Mouse (Mus musculus): ENCODE measurements around the gene Itgb5. TPM values are rescaled to one million over a fixed set of nuclear protein-coding genes. Genes with fewer than 3 reads are reported as not detected.

Itgb5 gene
- total RNA-seq, 2 experiments from 2014 or later, result 40.2 to 40.5 TPM

GRCm38 (mm10) chr16:33983712-33984111 is 154.2 kb downstream of the Itgb5 start:
- Histone ChIP-seq H3K27ac (no peak overlapping the region), H3K4me3 (no peak overlapping the region)
- TF ChIP-seq CTCF (conservative IDR thresholded peaks at IDR 0.05), result no peak
- no peak for DNase-seq (ENCODE audit: low spot score in 2 of 2)

- Histone ChIP-seq H3K27ac (no peak overlapping the region), H3K4me3 (no peak overlapping the region)
- no peak for DNase-seq (ENCODE audit: low spot score in 2 of 2)
- TF ChIP-seq CTCF (conservative IDR thresholded peaks at IDR 0.05), result no peak
Observed at GRCm38 (mm10) chr16:33985372-33985771, 155.9 kb downstream of the Itgb5 start.

GRCm38 (mm10) chr16:33986993-33987392 is 157.5 kb downstream of the Itgb5 start:
- Histone ChIP-seq H3K4me3 (no peak overlapping the region), H3K27ac (no peak overlapping the region)
- DNase-seq (ENCODE audit: low spot score in 2 of 2), result no peak
- TF ChIP-seq CTCF (conservative IDR thresholded peaks at IDR 0.05), result no peak

- H3K27ac ChIP-seq, result no peak overlapping the region
- DNase-seq (ENCODE audit: low spot score in 2 of 2), result peak; percentile 27 to 64
- H3K4me3 ChIP-seq, result no peak overlapping the region
- TF ChIP-seq CTCF (conservative IDR thresholded peaks at IDR 0.05), result peak; percentile 95
Observed at GRCm38 (mm10) chr16:33988358-33989012, 159.0 kb downstream of the Itgb5 start.

GRCm38 (mm10) chr16:33989106-33989505 is 159.6 kb downstream of the Itgb5 start:
- H3K4me3 ChIP-seq, result no peak overlapping the region
- no peak overlapping the region for H3K27ac ChIP-seq
- TF ChIP-seq CTCF (conservative IDR thresholded peaks at IDR 0.05), result no peak
- DNase-seq (ENCODE audit: low spot score in 2 of 2), result no peak

GRCm38 (mm10) chr16:33990712-33991111 is 161.2 kb downstream of the Itgb5 start:
- TF ChIP-seq CTCF (conservative IDR thresholded peaks at IDR 0.05), result no peak
- DNase-seq (ENCODE audit: low spot score in 2 of 2), result no peak
- Histone ChIP-seq H3K27ac (no peak overlapping the region), H3K4me3 (no peak overlapping the region)

- Histone ChIP-seq H3K4me3 (no peak overlapping the region), H3K27ac (no peak overlapping the region)
- no peak for DNase-seq (ENCODE audit: low spot score in 2 of 2)
- no peak for TF ChIP-seq CTCF (conservative IDR thresholded peaks at IDR 0.05)
Observed at GRCm38 (mm10) chr16:33994321-33994720, 164.9 kb downstream of the Itgb5 start.

- DNase-seq (ENCODE audit: low spot score in 2 of 2), result no peak
- no peak for TF ChIP-seq CTCF (conservative IDR thresholded peaks at IDR 0.05)
- Histone ChIP-seq H3K27ac (no peak overlapping the region), H3K4me3 (no peak overlapping the region)
Observed at GRCm38 (mm10) chr16:33995496-33995895, 166.0 kb downstream of the Itgb5 start.

- peak; percentile 87 for TF ChIP-seq CTCF (conservative IDR thresholded peaks at IDR 0.05)
- H3K27ac ChIP-seq, result no peak overlapping the region
- no peak overlapping the region for H3K4me3 ChIP-seq
- peak in 1 of 2 experiments; percentile 60 for DNase-seq (ENCODE audit: low spot score in 2 of 2)
Observed at GRCm38 (mm10) chr16:33996030-33996429, 166.6 kb downstream of the Itgb5 start.

- no peak for DNase-seq (ENCODE audit: low spot score in 2 of 2)
- H3K27ac ChIP-seq, result no peak overlapping the region
- TF ChIP-seq CTCF (conservative IDR thresholded peaks at IDR 0.05), result no peak
- no peak overlapping the region for H3K4me3 ChIP-seq
Observed at GRCm38 (mm10) chr16:33998011-33998410, 168.5 kb downstream of the Itgb5 start.

Other genes starting within 250 kb of the Itgb5 start
- gene Heg1, start 145.3 kb upstream of the Itgb5 start, total RNA-seq (2021), result 10 to 100 TPM; 24.6 to 28.8 TPM
- not detected for gene Muc13, start 35.6 kb upstream of the Itgb5 start, total RNA-seq (2021)
- gene Umps, start 137.4 kb downstream of the Itgb5 start, total RNA-seq (2021), result 10 to 100 TPM; 17.1 to 17.2 TPM